Mouse (Mus musculus): Measurements from ENCODE around the gene Dnah1. TPM values are rescaled to one million over a fixed set of nuclear protein-coding genes. Genes with fewer than 3 reads are reported as not detected.

Dnah1 gene
- polyA plus RNA-seq, 1 experiment, result not detected

GRCm38 (mm10) chr14:31233070-31233995 lies 90.4 kb downstream of the Dnah1 start:
- H3K27ac ChIP-seq (replicated peaks; ENCODE audit: low read depth, low read length), result peak overlapping the region; percentile 98

GRCm38 (mm10) chr14:31232404-31233069 lies 91.2 kb downstream of the Dnah1 start:
- H3K4me3 ChIP-seq (ENCODE audit: insufficient read depth, low read depth, low read length), result peak overlapping the region; percentile 18
- H3K4me1 ChIP-seq (ENCODE audit: control insufficient read depth, insufficient read depth, insufficient read length, low read length), result peaks cover 44% of the 10 kb centered on the region
- H3K27ac ChIP-seq (replicated peaks; ENCODE audit: low read depth, low read length), result peak overlapping the region; percentile 97

More at GRCm38 (mm10) chr14:31233070-31233995, 90.4 kb downstream of the Dnah1 start:
- peak overlapping the region; percentile 22 for H3K4me3 ChIP-seq (ENCODE audit: insufficient read depth, low read depth, low read length)
- peaks cover 36% of the 10 kb centered on the region for H3K4me1 ChIP-seq (ENCODE audit: control insufficient read depth, insufficient read depth, insufficient read length, low read length)

- Histone ChIP-seq H3K27ac (replicated peaks; ENCODE audit: low read depth, low read length) (peak overlapping the region; percentile 97), H3K4me1 (ENCODE audit: control insufficient read depth, insufficient read depth, insufficient read length, low read length) (peaks cover 51% of the 10 kb centered on the region), H3K4me3 (ENCODE audit: insufficient read depth, low read depth, low read length) (no peak overlapping the region)
Measured at GRCm38 (mm10) chr14:31230442-31230841, 93.3 kb downstream of the Dnah1 start.

- Histone ChIP-seq H3K4me1 (ENCODE audit: control insufficient read depth, insufficient read depth, insufficient read length, low read length) (peaks cover 51% of the 10 kb centered on the region), H3K4me3 (ENCODE audit: insufficient read depth, low read depth, low read length) (no peak overlapping the region), H3K27ac (replicated peaks; ENCODE audit: low read depth, low read length) (peak overlapping the region; percentile 84)
Measured at GRCm38 (mm10) chr14:31228234-31228633, 95.5 kb downstream of the Dnah1 start.

- no peak overlapping the region for H3K4me3 ChIP-seq (ENCODE audit: insufficient read depth, low read depth, low read length)
- peaks cover 43% of the 10 kb centered on the region for H3K4me1 ChIP-seq (ENCODE audit: control insufficient read depth, insufficient read depth, insufficient read length, low read length)
- peak overlapping the region; percentile 84 for H3K27ac ChIP-seq (replicated peaks; ENCODE audit: low read depth, low read length)
Measured at GRCm38 (mm10) chr14:31226978-31227377, 96.7 kb downstream of the Dnah1 start.

GRCm38 (mm10) chr14:31217666-31218065 lies 106.0 kb downstream of the Dnah1 start, which contains the start of gene Sema3g:
TSS of gene Sema3g (plus strand) at chr14:31217860.
- Histone ChIP-seq H3K4me3 (ENCODE audit: insufficient read depth, low read depth, low read length) (peak within 1 kb of the TSS; percentile 57), H3K27ac (replicated peaks; ENCODE audit: low read depth, low read length) (peak within 1 kb of the TSS; percentile 81), H3K4me1 (ENCODE audit: control insufficient read depth, insufficient read depth, insufficient read length, low read length) (peaks cover 5% of the 10 kb centered on the region)

GRCm38 (mm10) chr14:31216846-31217245 lies 106.8 kb downstream of the Dnah1 start, which contains the start of gene Nisch:
TSS of gene Nisch (minus strand) at chr14:31216946.
- Histone ChIP-seq H3K4me3 (ENCODE audit: insufficient read depth, low read depth, low read length) (peak within 1 kb of the TSS; percentile 57), H3K4me1 (ENCODE audit: control insufficient read depth, insufficient read depth, insufficient read length, low read length) (peaks cover 5% of the 10 kb centered on the region), H3K27ac (replicated peaks; ENCODE audit: low read depth, low read length) (peak within 1 kb of the TSS; percentile 81)

GRCm38 (mm10) chr14:31215157-31216002 lies 108.3 kb downstream of the Dnah1 start:
- Histone ChIP-seq H3K27ac (replicated peaks; ENCODE audit: low read depth, low read length) (peak overlapping the region; percentile 81), H3K4me1 (ENCODE audit: control insufficient read depth, insufficient read depth, insufficient read length, low read length) (peaks cover 5% of the 10 kb centered on the region), H3K4me3 (ENCODE audit: insufficient read depth, low read depth, low read length) (peak overlapping the region; percentile 20)

GRCm38 (mm10) chr14:31214684-31215083 lies 109.0 kb downstream of the Dnah1 start:
- Histone ChIP-seq H3K4me3 (ENCODE audit: insufficient read depth, low read depth, low read length) (no peak overlapping the region), H3K27ac (replicated peaks; ENCODE audit: low read depth, low read length) (no peak overlapping the region), H3K4me1 (ENCODE audit: control insufficient read depth, insufficient read depth, insufficient read length, low read length) (peaks cover 5% of the 10 kb centered on the region)

- Histone ChIP-seq H3K4me3 (ENCODE audit: insufficient read depth, low read depth, low read length) (no peak overlapping the region), H3K4me1 (ENCODE audit: control insufficient read depth, insufficient read depth, insufficient read length, low read length) (peaks cover 5% of the 10 kb centered on the region), H3K27ac (replicated peaks; ENCODE audit: low read depth, low read length) (no peak overlapping the region)
Measured at GRCm38 (mm10) chr14:31213868-31214267, 109.8 kb downstream of the Dnah1 start.

- Histone ChIP-seq H3K4me1 (ENCODE audit: control insufficient read depth, insufficient read depth, insufficient read length, low read length) (peaks cover 5% of the 10 kb centered on the region), H3K4me3 (ENCODE audit: insufficient read depth, low read depth, low read length) (no peak overlapping the region), H3K27ac (replicated peaks; ENCODE audit: low read depth, low read length) (no peak overlapping the region)
Measured at GRCm38 (mm10) chr14:31212499-31212898, 111.2 kb downstream of the Dnah1 start.

- Histone ChIP-seq H3K27ac (replicated peaks; ENCODE audit: low read depth, low read length) (no peak overlapping the region), H3K4me3 (ENCODE audit: insufficient read depth, low read depth, low read length) (no peak overlapping the region), H3K4me1 (ENCODE audit: control insufficient read depth, insufficient read depth, insufficient read length, low read length) (peaks cover 10% of the 10 kb centered on the region; the same call in 1 of the 2 replicates)
Measured at GRCm38 (mm10) chr14:31211854-31212253, 111.8 kb downstream of the Dnah1 start.
